In genomic region chr8:103072646-103073045, GRCm38 (mm10) we compare ENCODE assay signal across 18 mouse cellular contexts.
DNase-seq lines count a peak whose midpoint lies in the region; ATAC-seq and TF ChIP-seq lines count a peak whose summit lies in the region.
"Had no signal": no experiment of that assay in that cellular context is flagged by ENCODE, and none has a peak within 500 bp of the region (broad histone marks: within the 10 kb centered on the region; RNA-seq: fewer than 3 reads in every experiment).

No protein-coding gene starts in this region.

- no peak overlapping the region for H3K4me3 ChIP-seq in forebrain, embryonic 15.5 days
- no peak overlapping the region for H3K4me3 ChIP-seq in midbrain, embryonic 12.5 days
- H3K4me3 ChIP-seq: stomach, embryonic 15.5 days had no signal

- 31% methylated on average over 1 of the region's 1 CpGs for WGBS in forebrain, embryonic 15.5 days
- WGBS in midbrain, embryonic 12.5 days, result 27% methylated on average over 1 of the region's 1 CpGs

- no peaks in the 10 kb centered on the region for H3K36me3 ChIP-seq in forebrain, embryonic 15.5 days
- H3K36me3 ChIP-seq in midbrain, embryonic 12.5 days, result no peaks in the 10 kb centered on the region
- H3K36me3 ChIP-seq: stomach, embryonic 15.5 days had no signal

- peak; percentile 82 for DNase-seq in brain, embryonic 14.5 days (ENCODE audit: low read depth)
- peak; percentile 28 for DNase-seq in embryo, embryonic 11 days
- DNase-seq in frontal cortex, postnatal 10 days (ENCODE audit: low spot score in 2 of 2), result no peak
- DNase-seq in right cerebral cortex, postnatal 14 days, result no peak
- DNase-seq in spleen, postnatal 36 days (ENCODE audit: low spot score in 2 of 2), result no peak
- no peak for DNase-seq in cerebellum, adult 9-10 months
- DNase-seq: adrenal gland, postnatal 10 days; cerebellum, adult 18-20 months; gastrocnemius, postnatal 25 days; heart, postnatal 10 days; left cerebral cortex, postnatal 4 days; lung, adult 2 months; lung, postnatal 36 days; thymus, adult 2 months had no signal

- H3K27me3 ChIP-seq in forebrain, embryonic 15.5 days, result no peaks in the 10 kb centered on the region
- H3K27me3 ChIP-seq in midbrain, embryonic 12.5 days, result no peaks in the 10 kb centered on the region; the same call in 1 of the 2 replicates
- H3K27me3 ChIP-seq: stomach, embryonic 15.5 days had no signal

- H3K4me1 ChIP-seq in forebrain, embryonic 15.5 days, result no peaks in the 10 kb centered on the region
- H3K4me1 ChIP-seq in midbrain, embryonic 12.5 days, result peaks cover 11% of the 10 kb centered on the region; the same call in 1 of the 2 replicates
- H3K4me1 ChIP-seq: stomach, embryonic 15.5 days had no signal

- no peak overlapping the region for H3K9ac ChIP-seq in forebrain, embryonic 15.5 days (replicated peaks)
- H3K9ac ChIP-seq in midbrain, embryonic 12.5 days (replicated peaks), result no peak overlapping the region
- H3K9ac ChIP-seq: stomach, embryonic 15.5 days had no signal

- H3K4me2 ChIP-seq in forebrain, embryonic 15.5 days (replicated peaks), result no peak overlapping the region
- H3K4me2 ChIP-seq in midbrain, embryonic 12.5 days (replicated peaks), result 0 out of 2 replicates have a peak overlapping the region, but pooled peaks have one; percentile 3
- H3K4me2 ChIP-seq: liver, embryonic 11.5 days; stomach, embryonic 15.5 days had no signal

- no peaks in the 10 kb centered on the region for H3K9me3 ChIP-seq in forebrain, embryonic 15.5 days
- H3K9me3 ChIP-seq in midbrain, embryonic 12.5 days, result no peaks in the 10 kb centered on the region
- H3K9me3 ChIP-seq: stomach, embryonic 15.5 days had no signal

- peak overlapping the region; percentile 25 for H3K27ac ChIP-seq in forebrain, embryonic 15.5 days (replicated peaks)
- peak overlapping the region; percentile 71 for H3K27ac ChIP-seq in midbrain, embryonic 12.5 days (replicated peaks)
- H3K27ac ChIP-seq: stomach, embryonic 15.5 days had no signal

- no peak for TF ChIP-seq CTCF in brain, embryonic 14.5 days (IDR thresholded peaks at IDR 0.05; ENCODE audit: borderline replicate concordance, extremely low read depth, insufficient read depth, insufficient read length)

- TF ChIP-seq POLR2A in brain, embryonic 14.5 days (IDR thresholded peaks at IDR 0.05; ENCODE audit: borderline replicate concordance, extremely low read depth, insufficient read depth, insufficient read length, poor library complexity, severe bottlenecking), result no peak

- peak; percentile 80 for ATAC-seq in forebrain, embryonic 15.5 days (replicated peaks)
- ATAC-seq in midbrain, embryonic 12.5 days (ENCODE audit: low FRiP score, low read depth), result peak; percentile 97

Comparison
In these comparisons a context has a peak if more than half of its experiments do, and no peak if none do; other contexts are left out.
1. DNase-seq: peak in brain, embryonic 14.5 days (single experiment) and embryo, embryonic 11 days (single experiment); none in frontal cortex, postnatal 10 days (0 of 2), right cerebral cortex, postnatal 14 days (single experiment), spleen, postnatal 36 days (0 of 2) and cerebellum, adult 9-10 months (single experiment).